ENCODE assay signal across 8 mouse cellular contexts in genomic region chr8:55940526-55940880, GRCm38 (mm10). TPM values are rescaled to one million over a fixed set of nuclear protein-coding genes. Genes with fewer than 3 reads are reported as not detected.
A peak's percentile ranks its signal among the peaks of the same experiment; 100 is the strongest.
DNase-seq lines count a peak whose midpoint lies in the region.

No protein-coding gene starts in this region.

- peak; percentile 27 for DNase-seq in left cerebral cortex, postnatal 4 days
- DNase-seq in left cerebral cortex, postnatal 36 days (ENCODE audit: low spot score in 2 of 2) = no peak
- peak; percentile 1 for DNase-seq in c-Kit-positive CD71-positive TER-119-negative erythroid progenitor cells, embryonic 14.5 days (ENCODE audit: low read depth)
- peak; percentile 39 for DNase-seq in heart, postnatal 4 days
- peak; percentile 90 for DNase-seq in mesoderm, embryonic 11.5 days (ENCODE audit: low read depth, low spot score)
- peak; percentile 21 for DNase-seq in testis, postnatal 14 days (ENCODE audit: low spot score)
- DNase-seq in thymus, adult 18-20 months = no peak
- DNase-seq in gastrocnemius, postnatal 14 days = no peak

- intact Hi-C loops in left cerebral cortex, postnatal 4 days (cut with DNase I) = no loop called here
- intact Hi-C loops in left cerebral cortex, postnatal 36 days (cut with DNase I) = no loop called here
- intact Hi-C loops in gastrocnemius, postnatal 14 days (cut with DNase I; ENCODE audit: low total_unique reads) = no loop called here

RNA-seq across cellular contexts. Expression of gene Glra3, which starts 0.2 kb away (rescaled TPM):
- 1 to 10 TPM; 4.0 to 6.2 TPM for total RNA-seq in left cerebral cortex, postnatal 4 days (2021)
- total RNA-seq in left cerebral cortex, postnatal 36 days (2021) = 1 to 10 TPM; 6.3 to 8.1 TPM
- total RNA-seq in heart, postnatal 4 days (2021) = not detected
- not detected for total RNA-seq in gastrocnemius, postnatal 14 days (2021)

RNA-seq across cellular contexts. Expression of gene Adam29, which starts 33.8 kb away (rescaled TPM):
- not detected for total RNA-seq in left cerebral cortex, postnatal 4 days (2021)
- total RNA-seq in left cerebral cortex, postnatal 36 days (2021) = not detected
- total RNA-seq in heart, postnatal 4 days (2021) = not detected
- not detected for total RNA-seq in gastrocnemius, postnatal 14 days (2021)

Comparison
In these comparisons a context has a peak if more than half of its experiments do, and no peak if none do; other contexts are left out.
1. DNase-seq: peak in left cerebral cortex, postnatal 4 days (single experiment), c-Kit-positive CD71-positive TER-119-negative erythroid progenitor cells, embryonic 14.5 days (single experiment), heart, postnatal 4 days (single experiment), mesoderm, embryonic 11.5 days (single experiment) and testis, postnatal 14 days (single experiment); none in left cerebral cortex, postnatal 36 days (0 of 2), thymus, adult 18-20 months (0 of 2) and gastrocnemius, postnatal 14 days (single experiment).
2. RNA of gene Glra3, which starts 0.2 kb away (total RNA-seq): 6.3 to 8.1 TPM in left cerebral cortex, postnatal 36 days and 4.0 to 6.2 TPM in left cerebral cortex, postnatal 4 days; not detected in heart, postnatal 4 days and not detected in gastrocnemius, postnatal 14 days; every median in the first group is over 4 times any median in the second.